Mouse (Mus musculus): ENCODE results near the gene Psmc1. TPM values are rescaled to one million over a fixed set of nuclear protein-coding genes. Genes with fewer than 3 reads are reported as not detected.

Psmc1 gene
- polyA plus RNA-seq, 2 experiments: 66.9 to 148 TPM

- TF ChIP-seq EP300 (IDR thresholded peaks at IDR 0.05; ENCODE audit: low read depth) (no peak), CTCF (IDR thresholded peaks at IDR 0.05; ENCODE audit: low read depth) (no peak)
- H3K9ac ChIP-seq (replicated peaks): no peak overlapping the region
- no peak overlapping the region for H3K27ac ChIP-seq
- no peaks in the 10 kb centered on the region for H3K9me3 ChIP-seq (ENCODE audit: control insufficient read depth, low read length)
- peaks cover 16% of the 10 kb centered on the region for H3K36me3 ChIP-seq (replicated peaks; ENCODE audit: control insufficient read depth, insufficient read depth, low read depth)
- DNase-seq (ENCODE audit: low read depth in 3 of 3, low spot score in 3 of 3) (no peak), ATAC-seq (ENCODE audit: insufficient read depth) (no peak)
- 85% methylated on average over 7 of the region's 7 CpGs for WGBS (ENCODE audit: insufficient replicate concordance)
- H3K4me3 ChIP-seq (ENCODE audit: insufficient read depth in 1 of 2, low read depth in 2 of 2, low read length in 2 of 2): no peak overlapping the region
- no peak overlapping the region for H3K4me2 ChIP-seq (ENCODE audit: low read depth)
- no peaks in the 10 kb centered on the region for H3K27me3 ChIP-seq (ENCODE audit: control insufficient read depth, insufficient read depth, low read length)
- H3K4me1 ChIP-seq (replicated peaks; ENCODE audit: control insufficient read depth in 2 of 2, insufficient read depth in 2 of 2, low read length in 1 of 2): no peaks in the 10 kb centered on the region
Measured at GRCm38 (mm10) chr12:100152466-100152865, 42.5 kb downstream of the Psmc1 start.

- ATAC-seq (ENCODE audit: insufficient read depth): peak; percentile 100
- WGBS (ENCODE audit: insufficient replicate concordance): under 1% methylated on average over 26 of the region's 26 CpGs
- peak; percentile 82 to 86 (median 85) for DNase-seq (ENCODE audit: low read depth in 3 of 3, low spot score in 3 of 3)
Measured at GRCm38 (mm10) chr12:100159261-100159975, 49.5 kb downstream of the Psmc1 start, which contains the start of gene Nrde2. Nrde2 (minus strand) TSS chr12:100159653.

GRCm38 (mm10) chr12:100164991-100165500, 55.1 kb downstream of the Psmc1 start:
- H3K4me1 ChIP-seq (replicated peaks; ENCODE audit: control insufficient read depth in 2 of 2, insufficient read depth in 2 of 2, low read length in 1 of 2): peaks cover 0 to under 1% of the 10 kb centered on the region in 2 experiments; a peak in 1 of 4 replicates
- WGBS (ENCODE audit: insufficient replicate concordance): 63% methylated on average over 7 of the region's 7 CpGs
- no peak overlapping the region for H3K4me3 ChIP-seq (ENCODE audit: insufficient read depth in 1 of 2, low read depth in 2 of 2, low read length in 2 of 2)
- H3K9ac ChIP-seq (replicated peaks): no peak overlapping the region
- TF ChIP-seq EP300 (IDR thresholded peaks at IDR 0.05; ENCODE audit: low read depth): no peak
- no peak for TF ChIP-seq CTCF (IDR thresholded peaks at IDR 0.05; ENCODE audit: low read depth)
- H3K9me3 ChIP-seq (ENCODE audit: control insufficient read depth, low read length): no peaks in the 10 kb centered on the region
- H3K4me2 ChIP-seq (ENCODE audit: low read depth): no peak overlapping the region
- no peak for DNase-seq (ENCODE audit: low read depth in 3 of 3, low spot score in 3 of 3)
- H3K27me3 ChIP-seq (ENCODE audit: control insufficient read depth, insufficient read depth, low read length): no peaks in the 10 kb centered on the region
- no peaks in the 10 kb centered on the region for H3K36me3 ChIP-seq (replicated peaks; ENCODE audit: control insufficient read depth, insufficient read depth, low read depth)
- H3K27ac ChIP-seq: no peak overlapping the region
- no peak for ATAC-seq (ENCODE audit: insufficient read depth)

More at GRCm38 (mm10) chr12:100159261-100159975, 49.5 kb downstream of the Psmc1 start, which contains the start of gene Nrde2:
- peaks cover 8 to 10% of the 10 kb centered on the region in 2 experiments for H3K4me1 ChIP-seq (replicated peaks; ENCODE audit: control insufficient read depth in 2 of 2, insufficient read depth in 2 of 2, low read length in 1 of 2)
- peak within 1 kb of the TSS; percentile 78 for H3K9ac ChIP-seq (replicated peaks)
- H3K4me3 ChIP-seq (ENCODE audit: insufficient read depth in 1 of 2, low read depth in 2 of 2, low read length in 2 of 2): peak within 1 kb of the TSS; percentile 75 to 96
- no peaks in the 10 kb centered on the region for H3K36me3 ChIP-seq (replicated peaks; ENCODE audit: control insufficient read depth, insufficient read depth, low read depth)
- peak within 1 kb of the TSS; percentile 51 for H3K27ac ChIP-seq
- H3K9me3 ChIP-seq (ENCODE audit: control insufficient read depth, low read length): no peaks in the 10 kb centered on the region
- TF ChIP-seq EP300 (IDR thresholded peaks at IDR 0.05; ENCODE audit: low read depth) (no peak), CTCF (IDR thresholded peaks at IDR 0.05; ENCODE audit: low read depth) (peak; percentile 49)
- H3K4me2 ChIP-seq (ENCODE audit: low read depth): peak within 1 kb of the TSS; percentile 86
- no peaks in the 10 kb centered on the region for H3K27me3 ChIP-seq (ENCODE audit: control insufficient read depth, insufficient read depth, low read length)

- no peaks in the 10 kb centered on the region for H3K4me1 ChIP-seq (replicated peaks; ENCODE audit: control insufficient read depth in 2 of 2, insufficient read depth in 2 of 2, low read length in 1 of 2)
- H3K36me3 ChIP-seq (replicated peaks; ENCODE audit: control insufficient read depth, insufficient read depth, low read depth): no peaks in the 10 kb centered on the region
- no peak overlapping the region for H3K27ac ChIP-seq
- H3K4me2 ChIP-seq (ENCODE audit: low read depth): no peak overlapping the region
- H3K27me3 ChIP-seq (ENCODE audit: control insufficient read depth, insufficient read depth, low read length): no peaks in the 10 kb centered on the region
- DNase-seq (ENCODE audit: low read depth in 3 of 3, low spot score in 3 of 3): no peak
- H3K4me3 ChIP-seq (ENCODE audit: insufficient read depth in 1 of 2, low read depth in 2 of 2, low read length in 2 of 2): no peak overlapping the region
- no peak for TF ChIP-seq EP300 (IDR thresholded peaks at IDR 0.05; ENCODE audit: low read depth)
- TF ChIP-seq CTCF (IDR thresholded peaks at IDR 0.05; ENCODE audit: low read depth): peak; percentile 54
- H3K9ac ChIP-seq (replicated peaks): no peak overlapping the region
- 26% methylated on average over 3 of the region's 3 CpGs for WGBS (ENCODE audit: insufficient replicate concordance)
- ATAC-seq (ENCODE audit: insufficient read depth): no peak
- no peaks in the 10 kb centered on the region for H3K9me3 ChIP-seq (ENCODE audit: control insufficient read depth, low read length)
Measured at GRCm38 (mm10) chr12:100166177-100166576, 56.2 kb downstream of the Psmc1 start.

GRCm38 (mm10) chr12:100166939-100167338, 57.0 kb downstream of the Psmc1 start:
- H3K4me1 ChIP-seq (replicated peaks; ENCODE audit: control insufficient read depth in 2 of 2, insufficient read depth in 2 of 2, low read length in 1 of 2): no peaks in the 10 kb centered on the region
- TF ChIP-seq CTCF (IDR thresholded peaks at IDR 0.05; ENCODE audit: low read depth): no peak
- no peak for TF ChIP-seq EP300 (IDR thresholded peaks at IDR 0.05; ENCODE audit: low read depth)
- H3K4me3 ChIP-seq (ENCODE audit: insufficient read depth in 1 of 2, low read depth in 2 of 2, low read length in 2 of 2): no peak overlapping the region
- no peaks in the 10 kb centered on the region for H3K9me3 ChIP-seq (ENCODE audit: control insufficient read depth, low read length)
- ATAC-seq (ENCODE audit: insufficient read depth) (no peak), DNase-seq (ENCODE audit: low read depth in 3 of 3, low spot score in 3 of 3) (no peak)
- 72% methylated on average over 8 of the region's 8 CpGs for WGBS (ENCODE audit: insufficient replicate concordance)
- H3K36me3 ChIP-seq (replicated peaks; ENCODE audit: control insufficient read depth, insufficient read depth, low read depth): no peaks in the 10 kb centered on the region
- H3K4me2 ChIP-seq (ENCODE audit: low read depth): no peak overlapping the region
- H3K27ac ChIP-seq: no peak overlapping the region
- H3K9ac ChIP-seq (replicated peaks): no peak overlapping the region
- H3K27me3 ChIP-seq (ENCODE audit: control insufficient read depth, insufficient read depth, low read length): no peaks in the 10 kb centered on the region
